Mouse (Mus musculus) hindbrain, embryonic 11.5 days (tissue): ENCODE measurements around the gene Glod4. TPM values are rescaled to one million over a fixed set of nuclear protein-coding genes. Genes with fewer than 3 reads are reported as not detected.
A peak's percentile ranks its signal among the peaks of the same experiment; 100 is the strongest.
"Not testable (repeated sequence)": the region's sequence is repeated elsewhere in the genome, so short reads cannot be mapped to it uniquely, and the experiment has no call there.

Experiments
- ATAC-seq: fragments of 200-750 bp; cut with Nextera tagmentation; 2 replicates; pipeline ENCODE4 v1.8.0; 2017; ENCODE audit warnings: mild to moderate bottlenecking, moderate TSS enrichment, moderate library complexity; ENCODE audit not compliant: low FRiP score
- DNase-seq: peaks from one replicate; pipeline ENCODE4 v3.0.0-alpha.2; 2015; ENCODE audit warnings: low spot score
- H3K27ac ChIP-seq: fragments of 300-500 bp; sonication (generic); 2 replicates; pipeline ENCODE4 v1.5.1; 2014; ENCODE audit warnings: mild to moderate bottlenecking, low read depth, low read length
- H3K27me3 ChIP-seq: fragments of 300-500 bp; sonication (generic); 2 replicates; pipeline ENCODE4 v1.6.1; 2014; ENCODE audit warnings: mild to moderate bottlenecking, low read length, moderate library complexity, mixed read lengths; ENCODE audit not compliant: control insufficient read depth, insufficient read depth
- H3K36me3 ChIP-seq: fragments of 300-500 bp; sonication (generic); 2 replicates; pipeline ENCODE4 v1.6.1; 2014; ENCODE audit warnings: mild to moderate bottlenecking, low read length, moderate library complexity, mixed read lengths; ENCODE audit not compliant: control insufficient read depth, insufficient read depth
- H3K4me1 ChIP-seq: fragments of 300-500 bp; sonication (generic); replicated peaks from 2 replicates; pipeline ENCODE4 v1.6.1; 2014; ENCODE audit warnings: low read length, mixed read lengths; ENCODE audit not compliant: control insufficient read depth, insufficient read depth
- H3K4me2 ChIP-seq: fragments of 300-500 bp; sonication (generic); replicated peaks from 2 replicates; pipeline ENCODE4 v1.6.1; 2014; ENCODE audit warnings: mild to moderate bottlenecking, low read depth, low read length
- H3K4me3 ChIP-seq: fragments of 300-500 bp; sonication (generic); 2 replicates; pipeline ENCODE4 v1.5.1; 2014; ENCODE audit warnings: low read depth, low read length
- H3K9ac ChIP-seq: fragments of 300-500 bp; sonication (generic); 2 replicates; pipeline ENCODE4 v1.6.1; 2014; ENCODE audit warnings: low read depth, low read length
- H3K9me3 ChIP-seq: fragments of 300-500 bp; sonication (generic); 2 replicates; pipeline ENCODE4 v1.6.1; 2016; ENCODE audit warnings: low read length; ENCODE audit not compliant: control insufficient read depth
- WGBS: fragments of 180-500 bp; shearing (Covaris S2); extraction: QIAGEN DNeasy Blood & Tissue Kit; methylation state at CpG from one replicate; pipeline ENCODE4 v1.1.7; 2014; 5-methylcytosine and 5-hydroxymethylcytosine counted together
- polyA plus RNA-seq: library from polyadenylated mRNA; unstranded; fragments of >200 nt; fragmentation: Nextera tagmentation; extraction: Ambion mirVana; gene quantifications from 2 replicates; pipeline ENCODE4 v1.2.1, GENCODE M21; 2014

Glod4 gene
- polyA plus RNA-seq, 1 experiment from 2014 or later: 132 TPM

DNA sequence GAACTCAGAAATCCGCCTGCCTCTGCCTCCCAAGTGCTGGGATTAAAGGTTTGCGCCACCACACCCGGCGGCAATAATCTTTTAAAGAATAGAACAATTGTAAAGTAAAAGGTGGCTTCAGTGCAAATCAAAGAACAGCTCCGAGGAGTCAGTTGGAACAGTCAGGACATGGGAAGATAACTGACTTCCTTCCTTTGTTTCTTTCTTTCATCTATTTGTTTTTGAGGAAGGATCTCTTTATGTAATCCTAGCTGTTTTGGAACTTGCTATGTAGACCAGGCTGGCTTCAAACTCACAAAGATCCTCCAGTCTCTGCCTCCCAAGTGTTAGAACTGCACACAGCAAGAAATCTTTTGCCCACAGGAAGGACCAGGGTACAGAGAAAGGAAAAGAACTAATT, 18.9 kb downstream of the Glod4 start:
- H3K4me3 ChIP-seq: no peak overlapping the region
- H3K9ac ChIP-seq: no peak overlapping the region
- 0 out of 2 replicates have a peak, but pooled peaks cover 3% of the 10 kb centered on the region for H3K36me3 ChIP-seq
- no peaks in the 10 kb centered on the region for H3K4me1 ChIP-seq
- DNase-seq (no peak), ATAC-seq (no peak)
- H3K9me3 ChIP-seq: no peaks in the 10 kb centered on the region
- H3K27ac ChIP-seq: no peak overlapping the region
- H3K4me2 ChIP-seq: no peak overlapping the region
- WGBS: 95% methylated on average over 5 of the region's 5 CpGs
- H3K27me3 ChIP-seq: no peaks in the 10 kb centered on the region

DNA sequence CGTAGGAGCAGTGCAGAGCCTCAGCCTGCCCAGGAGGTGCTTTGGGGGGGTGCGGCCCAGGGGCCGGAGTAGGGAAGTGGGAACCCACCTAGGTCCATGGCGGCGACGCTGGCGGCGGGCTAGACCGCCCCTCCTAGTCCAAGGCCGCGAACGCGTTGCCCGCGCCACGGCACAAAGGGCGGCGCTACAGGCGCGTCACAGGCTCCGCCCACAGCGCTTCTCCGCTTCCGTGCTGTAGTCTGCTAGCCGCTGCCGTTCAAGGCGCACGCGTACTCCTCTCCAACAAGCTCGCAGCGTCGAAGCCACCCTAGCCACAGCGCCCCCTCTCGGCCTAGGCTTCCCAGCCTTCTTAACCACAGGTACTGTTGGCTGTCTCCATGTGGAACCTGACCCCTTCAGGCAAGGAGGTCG, 26.1 kb downstream of the Glod4 start, which contains the start of the genes Dbil5 and Gemin4:
Gene Dbil5, plus strand, starts transcription at position 219 of the 411 bp plus-strand sequence.
Gene Gemin4, minus strand, starts transcription at position 275 of the 411 bp plus-strand sequence.
- H3K4me2 ChIP-seq: peak within 1 kb of the TSS; percentile 55
- peak within 1 kb of the TSS; percentile 60 for H3K27ac ChIP-seq
- H3K27me3 ChIP-seq: no peaks in the 10 kb centered on the region
- H3K9ac ChIP-seq: peak within 1 kb of the TSS; percentile 82
- peak within 1 kb of the TSS; percentile 70 for H3K4me3 ChIP-seq
- peaks cover 11% of the 10 kb centered on the region; the same call in 1 of the 2 replicates for H3K36me3 ChIP-seq
- H3K9me3 ChIP-seq: no peaks in the 10 kb centered on the region
- ATAC-seq: peak; percentile 96
- DNase-seq: peak; percentile 99
- 1% methylated on average over 35 of the region's 35 CpGs for WGBS
- H3K4me1 ChIP-seq: no peaks in the 10 kb centered on the region; the same call in 1 of the 2 replicates

DNA sequence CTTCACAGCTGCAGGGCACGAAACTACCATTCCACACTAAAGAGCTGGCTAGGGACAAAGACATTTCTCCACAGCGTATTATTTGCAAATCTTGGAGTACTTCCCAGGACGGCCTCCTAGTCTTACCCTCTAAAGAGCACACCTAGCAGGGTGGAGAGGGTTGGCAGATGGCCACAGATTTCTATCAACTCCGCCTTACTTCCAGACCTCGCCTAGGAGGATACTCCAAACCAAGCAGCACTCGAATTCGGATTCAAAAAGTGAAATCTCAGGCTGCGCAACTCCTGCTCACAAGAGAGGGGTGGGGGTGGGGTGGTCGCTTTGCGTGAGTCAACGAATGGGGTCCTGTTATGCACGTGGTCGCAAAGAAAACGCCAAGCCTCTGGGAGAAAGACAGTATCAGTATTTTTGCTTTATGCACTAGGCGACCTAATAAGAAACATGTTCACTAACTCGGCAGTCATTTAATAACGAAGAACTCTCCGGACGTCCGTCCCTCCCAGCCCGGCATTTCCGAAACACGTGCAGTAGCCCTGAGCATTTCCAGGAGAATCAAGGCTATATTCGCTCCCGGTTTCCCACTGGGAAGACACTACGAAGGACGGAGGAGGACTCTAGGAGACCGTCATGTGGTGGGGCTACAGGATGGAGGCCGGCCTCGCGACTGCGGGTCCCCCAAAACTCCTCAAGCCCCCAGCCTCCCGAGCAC, 26.7 kb downstream of the Glod4 start:
- Histone ChIP-seq H3K36me3 (peaks cover 11% of the 10 kb centered on the region; the same call in 1 of the 2 replicates), H3K9me3 (no peaks in the 10 kb centered on the region), H3K27ac (peak overlapping the region; percentile 60), H3K9ac (peak overlapping the region; percentile 82), H3K27me3 (no peaks in the 10 kb centered on the region), H3K4me2 (peak overlapping the region; percentile 55), H3K4me1 (no peaks in the 10 kb centered on the region; the same call in 1 of the 2 replicates), H3K4me3 (peak overlapping the region; percentile 70)
- DNase-seq: peak; percentile 68
- peak; percentile 57; the same call in 1 of the 2 replicates for ATAC-seq
- WGBS: 5% methylated on average over 33 of the region's 33 CpGs

DNA sequence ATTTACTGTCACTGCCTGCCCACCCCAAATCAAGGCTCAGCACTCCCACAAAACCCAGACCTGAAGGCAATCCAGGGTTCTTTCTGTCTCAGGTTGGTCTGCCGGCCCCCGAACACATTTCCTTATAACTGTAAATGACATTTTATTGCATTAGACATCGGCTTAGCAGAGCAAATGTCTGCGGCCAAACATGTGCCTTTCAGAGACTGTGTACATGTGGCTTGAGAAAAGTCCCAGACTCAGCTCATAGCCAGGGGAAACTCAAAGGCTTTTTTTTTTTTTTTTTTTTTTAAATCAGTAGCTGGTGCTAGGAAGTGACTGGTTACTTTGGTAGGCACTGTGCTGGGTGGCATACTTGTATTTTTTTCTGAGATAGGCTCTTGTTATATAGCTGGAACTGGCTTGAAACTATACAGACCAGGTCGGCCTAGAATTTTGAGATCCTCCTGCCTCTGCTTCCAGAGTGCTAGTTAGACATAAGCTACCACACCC, 27.4 kb downstream of the Glod4 start:
- no peak overlapping the region for H3K27ac ChIP-seq
- no peak overlapping the region; the same call in 1 of the 2 replicates for H3K9ac ChIP-seq
- ATAC-seq (no peak), DNase-seq (no peak)
- H3K4me2 ChIP-seq: peak overlapping the region; percentile 55; the same call in 1 of the 2 replicates
- H3K36me3 ChIP-seq: peaks cover 11% of the 10 kb centered on the region; the same call in 1 of the 2 replicates
- H3K27me3 ChIP-seq: no peaks in the 10 kb centered on the region
- 95% methylated on average over 5 of the region's 5 CpGs for WGBS
- H3K9me3 ChIP-seq: no peaks in the 10 kb centered on the region
- peak overlapping the region; percentile 70 for H3K4me3 ChIP-seq
- H3K4me1 ChIP-seq: no peaks in the 10 kb centered on the region; the same call in 1 of the 2 replicates

DNA sequence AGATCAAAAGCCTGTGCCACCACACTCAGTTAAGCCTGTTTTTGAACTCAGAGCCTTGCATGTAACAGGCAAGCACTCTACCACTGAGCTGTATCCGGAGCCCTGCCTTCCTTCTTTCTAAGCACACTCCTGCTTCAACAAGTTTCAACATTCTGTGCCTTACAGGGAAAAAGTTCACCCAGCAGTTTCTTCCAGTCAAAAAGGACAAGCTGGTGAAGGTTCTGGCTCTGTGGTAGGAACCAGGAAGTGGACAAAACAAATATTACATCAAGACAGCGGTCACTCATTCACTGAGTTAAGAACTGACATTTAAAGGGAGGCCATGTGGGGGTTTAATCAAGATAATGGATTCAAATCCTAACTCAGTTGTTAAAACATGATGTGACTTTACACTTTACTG, 28.5 kb downstream of the Glod4 start:
- no peak overlapping the region for H3K9ac ChIP-seq
- ATAC-seq: no peak
- H3K4me1 ChIP-seq: no peaks in the 10 kb centered on the region; the same call in 1 of the 2 replicates
- no peak for DNase-seq
- H3K36me3 ChIP-seq: peaks cover 8% of the 10 kb centered on the region; the same call in 1 of the 2 replicates
- no peak overlapping the region for H3K4me2 ChIP-seq
- H3K4me3 ChIP-seq: no peak overlapping the region
- H3K27ac ChIP-seq: no peak overlapping the region
- H3K9me3 ChIP-seq: no peaks in the 10 kb centered on the region
- no peaks in the 10 kb centered on the region for H3K27me3 ChIP-seq
- WGBS: 90% methylated on average over 2 of the region's 2 CpGs

DNA sequence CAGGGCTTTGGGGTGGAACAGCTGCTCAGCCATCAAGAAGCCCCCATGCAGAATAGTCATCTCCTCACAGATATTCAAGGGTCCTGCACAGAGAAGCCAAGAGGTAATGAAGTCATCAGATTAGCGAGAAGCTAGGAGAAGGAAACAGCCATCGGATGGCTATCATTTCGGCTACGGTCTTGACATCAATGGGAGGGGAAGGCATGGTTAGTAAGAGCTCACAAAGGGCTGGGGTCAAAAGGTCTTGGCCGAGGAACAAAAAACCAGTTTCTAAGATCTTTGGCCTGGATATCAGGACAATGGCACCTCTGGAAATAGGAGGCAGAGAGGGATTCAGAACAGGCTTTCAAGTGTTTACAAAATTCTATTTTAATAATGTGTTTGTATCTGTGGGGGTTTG, 29.7 kb downstream of the Glod4 start:
- Histone ChIP-seq H3K4me2 (no peak overlapping the region), H3K9me3 (no peaks in the 10 kb centered on the region), H3K36me3 (peaks cover 8% of the 10 kb centered on the region; the same call in 1 of the 2 replicates), H3K9ac (no peak overlapping the region), H3K4me3 (no peak overlapping the region), H3K27ac (no peak overlapping the region), H3K27me3 (no peaks in the 10 kb centered on the region), H3K4me1 (no peaks in the 10 kb centered on the region; the same call in 1 of the 2 replicates)
- WGBS: 23% methylated on average over 5 of the region's 5 CpGs
- no peak for ATAC-seq
- DNase-seq: no peak

DNA sequence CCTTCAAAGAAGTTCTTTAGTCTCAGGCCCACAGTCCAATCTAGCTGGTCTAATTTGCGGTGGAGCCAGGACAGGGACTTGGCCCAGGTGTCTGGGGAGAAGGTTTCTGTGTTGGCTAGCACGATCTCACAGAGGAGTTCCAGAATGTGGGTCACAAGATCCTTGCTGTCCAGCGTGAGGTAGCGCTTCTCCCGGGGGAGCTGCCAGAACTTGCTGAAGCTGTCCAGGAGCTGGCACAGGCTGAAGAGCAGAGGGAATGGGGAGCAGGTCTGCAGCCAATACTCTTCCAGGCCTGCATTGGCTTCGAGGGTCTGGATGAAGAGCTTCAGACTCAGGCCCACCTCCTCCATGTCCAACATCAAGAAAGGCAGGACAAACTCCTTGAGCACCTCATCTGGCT, 31.9 kb downstream of the Glod4 start:
- H3K9me3 ChIP-seq, H3K27me3 ChIP-seq, ATAC-seq, H3K36me3 ChIP-seq, H3K4me3 ChIP-seq, H3K9ac ChIP-seq, H3K27ac ChIP-seq, DNase-seq, H3K4me1 ChIP-seq, H3K4me2 ChIP-seq: not testable (repeated sequence)
- 95% methylated on average over 4 of the region's 6 CpGs for WGBS

DNA sequence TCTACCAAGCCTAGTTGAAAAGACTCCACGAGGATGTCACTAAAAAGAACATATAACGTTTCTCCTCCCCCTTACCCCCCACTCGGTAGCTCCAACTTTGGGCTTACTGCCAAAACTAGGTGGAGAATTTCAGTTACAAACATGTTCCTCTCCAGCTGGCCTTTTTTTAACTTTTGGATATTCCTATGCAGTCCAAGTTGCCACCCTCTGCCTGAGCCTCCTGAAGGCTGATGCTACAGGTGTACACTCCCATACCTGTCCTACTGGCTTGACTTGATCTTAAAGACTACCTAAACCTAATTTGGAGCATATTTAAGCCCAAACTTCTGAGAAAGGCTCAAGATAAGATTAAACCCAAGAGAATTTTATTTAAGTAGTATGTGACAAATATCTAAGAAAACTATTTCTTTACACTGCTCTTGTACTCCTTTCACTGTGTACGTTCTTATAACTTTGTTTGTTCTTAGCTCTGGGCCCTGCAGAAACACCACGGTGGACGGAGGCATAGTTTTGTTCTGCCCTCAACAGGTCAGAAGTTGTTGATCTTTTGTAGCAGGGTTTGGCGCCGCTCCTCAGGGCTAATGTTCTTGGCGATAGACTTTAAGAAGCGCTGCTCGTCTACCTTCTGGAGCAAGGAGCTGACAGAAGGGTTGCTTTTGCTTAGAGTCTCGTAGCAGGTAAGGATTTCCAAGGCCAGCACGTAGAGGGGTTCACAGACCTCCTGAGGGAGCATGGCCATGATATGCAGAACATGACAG, 33.1 kb downstream of the Glod4 start:
- H3K4me2 ChIP-seq: no peak overlapping the region
- DNase-seq: no peak
- H3K27me3 ChIP-seq: no peaks in the 10 kb centered on the region
- 94% methylated on average over 13 of the region's 13 CpGs for WGBS
- H3K9me3 ChIP-seq: no peaks in the 10 kb centered on the region
- no peak for ATAC-seq
- H3K36me3 ChIP-seq: peaks cover 8% of the 10 kb centered on the region; the same call in 1 of the 2 replicates
- H3K27ac ChIP-seq: no peak overlapping the region
- H3K4me1 ChIP-seq: no peaks in the 10 kb centered on the region
- no peak overlapping the region for H3K4me3 ChIP-seq
- no peak overlapping the region for H3K9ac ChIP-seq
